Mouse (Mus musculus): ENCODE measurements around the gene Hivep3.

Gene Hivep3

DNA sequence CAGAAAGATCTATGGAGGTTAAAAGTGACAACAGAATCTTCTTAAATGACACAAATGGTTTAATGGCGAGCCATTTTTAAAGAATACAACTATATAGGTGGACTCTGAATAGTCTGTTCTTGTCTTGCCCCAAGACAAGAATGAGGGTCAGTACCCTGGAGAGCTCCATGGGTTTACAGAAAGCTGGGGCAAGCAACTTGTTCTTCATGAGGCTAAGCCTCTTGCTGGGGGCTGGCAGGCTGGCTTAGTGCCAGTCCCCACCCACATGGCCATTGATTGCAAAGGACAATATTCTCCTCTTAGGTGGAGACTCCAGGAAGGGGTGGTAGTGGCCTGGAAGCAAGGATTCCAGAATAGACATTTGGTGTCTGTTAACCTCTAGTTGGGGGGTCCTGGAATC lies 170.2 kb downstream of the Hivep3 start:
- peak; percentile 72 for DNase-seq (ENCODE audit: low read depth, low spot score)

DNA sequence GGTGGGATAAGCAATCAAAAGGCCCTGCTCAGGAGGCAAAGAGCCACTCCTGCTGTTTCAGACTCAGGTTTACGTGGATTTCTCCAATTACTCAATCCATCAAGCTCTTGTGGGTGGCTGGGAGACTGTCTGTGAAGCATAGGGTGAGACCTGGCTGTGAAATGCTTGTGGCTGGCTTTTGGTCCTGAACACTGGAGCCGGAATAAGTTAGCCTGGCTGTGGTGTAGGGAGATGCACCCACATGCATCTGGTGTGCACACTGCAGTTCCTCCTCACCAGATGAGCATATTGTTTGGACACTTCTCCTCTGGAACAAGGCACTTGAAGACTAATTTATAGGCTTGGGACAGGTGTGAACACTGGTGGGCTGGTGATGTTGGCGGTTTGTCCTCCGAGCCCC lies 170.7 kb downstream of the Hivep3 start:
- DNase-seq (ENCODE audit: low read depth, low spot score), result no peak

DNA sequence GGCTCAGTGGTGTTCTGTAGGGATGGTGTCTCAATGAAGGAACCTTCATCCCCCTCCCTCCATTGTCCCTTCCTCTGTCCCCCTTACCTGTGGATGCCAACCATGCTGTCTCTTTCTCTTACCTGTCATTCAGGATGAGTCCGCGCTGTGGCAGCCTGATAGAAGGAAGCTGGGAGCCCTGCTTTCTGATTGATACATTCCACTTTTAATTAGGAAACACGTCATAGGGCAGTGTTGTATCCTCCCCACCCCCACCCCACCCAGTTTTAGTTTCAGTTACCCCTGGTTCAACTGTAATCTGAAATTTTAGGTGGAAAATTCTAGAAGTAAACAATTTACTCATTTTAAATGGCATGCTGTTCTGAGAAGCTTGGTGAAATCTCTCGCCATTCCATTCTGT lies 173.5 kb downstream of the Hivep3 start:
- DNase-seq (ENCODE audit: low read depth, low spot score), result no peak

DNA sequence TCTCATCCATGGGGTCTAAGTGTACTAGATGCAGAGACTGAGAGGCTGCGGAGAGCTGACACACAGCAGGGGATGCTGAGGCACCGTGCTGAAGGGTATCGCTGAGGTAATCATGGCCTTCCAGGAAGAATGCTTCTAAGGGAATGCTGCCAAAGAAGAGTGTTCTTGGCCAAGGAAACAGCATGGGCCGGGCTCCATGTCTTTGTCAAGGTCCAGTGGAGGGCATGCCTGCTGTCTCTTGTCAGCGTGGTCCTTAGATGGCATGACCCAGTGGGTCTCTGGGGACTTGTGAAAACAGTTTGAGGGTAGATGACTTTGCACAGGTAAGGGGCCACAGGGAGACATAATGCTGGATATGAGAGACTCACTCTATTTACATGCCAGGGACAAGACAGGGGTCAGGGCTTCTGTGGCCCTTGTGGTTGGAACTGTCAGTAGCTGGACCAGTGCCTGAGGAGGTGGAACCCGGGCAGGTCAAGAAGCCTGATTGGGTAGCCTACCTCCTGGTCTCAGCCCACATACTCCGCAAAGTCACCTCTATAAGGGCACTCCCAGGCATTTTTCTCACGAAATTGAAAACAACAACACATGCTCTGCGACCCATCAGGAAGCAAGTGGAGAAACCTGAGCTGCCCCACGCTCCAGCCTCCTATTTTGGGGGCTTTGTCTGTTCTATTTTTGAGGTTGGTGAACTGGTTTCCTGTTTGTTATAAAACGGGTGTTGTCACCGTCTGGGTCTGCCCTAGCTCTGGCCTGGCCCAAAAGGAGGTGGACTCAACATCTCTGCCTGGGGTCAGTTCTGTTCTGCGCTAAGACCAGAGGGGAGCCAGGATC lies 177.7 kb downstream of the Hivep3 start:
- DNase-seq (ENCODE audit: low read depth, low spot score), result no peak

DNA sequence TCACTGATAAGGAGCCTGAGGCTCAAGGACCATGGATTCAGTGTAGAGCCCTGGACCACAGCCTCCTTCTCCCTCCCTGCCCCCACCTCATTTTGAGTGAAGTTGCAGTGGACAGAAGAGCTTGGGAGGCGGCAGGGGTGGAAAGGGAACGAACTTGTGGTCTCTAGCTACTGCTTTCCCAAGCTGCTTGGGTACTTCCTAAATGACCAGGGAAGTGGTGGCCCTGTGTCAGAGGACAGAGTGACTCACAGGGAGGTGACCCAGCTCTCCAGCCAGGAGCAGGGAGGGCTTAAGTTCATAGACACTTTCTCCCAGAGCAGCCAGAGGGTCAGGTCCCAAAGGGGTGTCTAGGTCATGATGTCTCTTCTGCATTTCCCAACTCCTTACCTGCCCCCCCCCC lies 178.6 kb downstream of the Hivep3 start:
- no peak for DNase-seq (ENCODE audit: low read depth, low spot score)

DNA sequence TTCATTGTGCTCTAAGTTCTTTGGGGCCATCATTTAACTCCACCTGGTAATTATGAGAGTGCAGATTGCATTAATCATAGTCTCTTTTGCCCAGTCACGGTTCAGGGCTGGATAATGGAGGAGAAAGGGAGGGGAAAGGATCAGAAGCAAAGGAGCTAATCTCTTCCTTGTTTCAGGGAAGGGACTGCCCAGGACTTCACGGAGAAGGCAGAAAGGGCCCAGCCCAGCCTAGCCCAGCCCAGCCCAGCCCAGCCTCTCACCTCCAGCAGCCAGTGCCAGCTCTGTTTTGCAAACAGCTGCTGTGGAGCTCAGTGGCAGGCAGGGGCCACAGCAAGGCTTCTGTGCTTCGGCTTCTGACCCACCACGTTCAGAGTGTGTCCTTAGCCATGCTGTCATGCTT lies 180.6 kb downstream of the Hivep3 start:
- no peak for DNase-seq (ENCODE audit: low read depth, low spot score)

DNA sequence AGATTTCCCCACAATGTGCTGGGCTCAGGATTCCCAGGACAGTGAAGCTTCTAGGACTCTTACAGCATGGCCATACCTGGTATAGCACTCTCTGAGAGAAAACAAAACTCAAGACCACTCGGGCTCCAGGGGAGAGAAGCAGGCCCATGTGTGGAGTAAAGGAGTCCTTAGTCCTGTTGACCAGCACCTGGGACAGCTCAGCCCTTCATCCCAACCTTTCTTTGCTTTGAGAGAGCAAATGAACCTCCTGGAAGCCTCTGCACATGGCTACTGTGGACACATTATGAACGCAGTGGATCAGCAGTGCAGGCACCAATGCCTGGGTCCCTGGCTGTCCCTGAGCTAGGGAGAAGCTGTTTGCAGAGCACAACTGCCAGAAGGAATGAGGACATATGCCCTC lies 181.5 kb downstream of the Hivep3 start:
- no peak for DNase-seq (ENCODE audit: low read depth, low spot score)

DNA sequence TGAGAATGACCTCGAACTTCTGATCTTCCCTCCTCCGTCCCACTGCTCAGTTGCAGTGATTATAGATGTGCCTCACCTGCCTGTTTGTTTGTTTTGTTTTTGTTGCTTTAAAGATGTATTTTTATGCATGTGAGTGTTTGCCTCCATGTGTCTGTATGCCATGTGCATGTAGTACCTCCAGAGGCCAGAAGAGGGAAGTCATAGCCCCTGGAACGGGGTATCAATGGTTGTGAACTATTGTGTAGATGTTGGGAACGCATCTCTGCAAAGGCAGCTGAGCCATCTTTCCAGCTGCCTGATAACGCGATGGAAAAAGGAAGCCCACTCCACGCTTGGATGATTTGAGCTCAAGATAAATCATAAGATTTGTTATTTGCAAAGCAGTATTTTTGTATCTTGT lies 183.9 kb downstream of the Hivep3 start:
- DNase-seq (ENCODE audit: low read depth, low spot score), result peak; percentile 56

DNA sequence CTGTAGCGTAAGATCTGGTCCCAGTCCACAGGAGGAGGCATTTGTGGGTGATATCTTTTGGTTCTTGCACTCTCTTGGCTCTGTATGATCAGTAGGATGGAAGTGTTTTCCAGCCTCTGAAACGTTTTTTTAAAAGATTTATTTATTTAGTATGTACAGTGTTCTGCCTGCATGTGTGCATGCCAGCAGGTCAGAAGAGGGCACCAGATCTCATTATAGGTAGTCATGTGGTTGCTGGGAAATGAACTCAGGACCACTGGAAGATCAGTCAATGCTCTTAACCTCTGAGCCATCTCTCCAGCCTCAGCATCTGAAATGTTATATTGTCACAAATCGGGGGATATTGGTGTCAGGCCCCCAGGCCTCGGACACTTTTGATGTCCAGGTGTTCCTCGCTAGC lies 185.8 kb downstream of the Hivep3 start:
- no peak for DNase-seq (ENCODE audit: low read depth, low spot score)

DNA sequence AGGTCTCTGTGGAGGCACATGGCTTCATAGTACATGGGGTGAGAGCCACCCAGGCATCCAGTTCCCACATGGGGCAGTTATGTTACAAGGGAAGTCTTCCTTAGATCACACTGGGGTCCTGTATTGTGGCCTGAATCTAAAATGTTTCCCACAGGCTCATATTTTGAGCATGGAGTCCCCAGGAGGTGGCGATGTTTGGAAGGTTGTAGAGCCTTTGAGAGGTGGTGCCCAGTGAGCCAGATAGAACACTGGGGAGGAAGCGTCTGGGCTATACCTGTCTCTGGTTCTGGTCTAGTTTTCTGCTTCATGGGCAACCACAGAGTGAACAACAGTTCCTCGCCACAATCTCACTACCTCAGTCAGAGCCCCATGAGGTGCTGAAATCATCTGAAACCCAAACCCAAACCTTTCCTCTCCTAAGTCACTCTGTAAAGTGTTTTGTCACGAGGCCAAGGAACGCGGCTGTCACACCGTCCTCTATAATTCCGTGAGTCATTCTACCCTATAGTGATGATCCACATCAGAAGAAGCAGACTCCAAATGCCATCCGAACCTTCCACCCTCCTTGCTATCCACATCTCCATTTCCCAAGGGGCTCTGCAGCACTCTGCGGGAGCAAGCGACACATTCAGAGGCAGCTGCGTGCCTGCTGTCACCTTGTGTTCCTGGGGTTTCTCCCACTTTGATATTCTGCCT lies 187.6 kb downstream of the Hivep3 start:
- peak; percentile 16 for DNase-seq (ENCODE audit: low read depth, low spot score)

DNA sequence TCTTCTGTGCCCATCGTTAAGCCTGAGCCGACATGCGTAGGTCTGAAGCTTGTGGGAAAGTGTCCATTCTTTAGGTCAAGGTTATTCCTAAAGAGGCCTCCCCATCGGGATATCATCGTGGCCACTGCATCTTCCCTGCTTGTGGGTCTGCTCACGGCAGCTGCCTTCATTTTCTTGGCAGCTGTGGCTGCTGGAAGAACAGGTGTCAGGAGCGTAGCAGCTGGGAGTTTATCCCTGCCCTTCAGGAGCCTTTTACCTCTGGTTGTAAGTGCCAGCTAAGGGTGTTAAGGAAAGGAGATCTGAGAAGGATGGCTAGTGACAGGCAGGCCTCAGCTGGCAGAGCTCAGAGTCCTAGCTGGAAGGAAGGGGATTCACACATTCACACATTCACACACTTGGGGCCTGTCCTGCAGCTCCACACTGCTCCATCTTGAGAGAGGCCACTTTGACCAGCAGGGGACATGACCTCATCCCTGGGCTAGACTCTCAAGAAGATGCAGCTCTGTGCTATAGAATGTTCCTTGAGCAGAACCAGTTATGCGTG lies 188.2 kb downstream of the Hivep3 start:
- DNase-seq (ENCODE audit: low read depth, low spot score), result no peak

DNA sequence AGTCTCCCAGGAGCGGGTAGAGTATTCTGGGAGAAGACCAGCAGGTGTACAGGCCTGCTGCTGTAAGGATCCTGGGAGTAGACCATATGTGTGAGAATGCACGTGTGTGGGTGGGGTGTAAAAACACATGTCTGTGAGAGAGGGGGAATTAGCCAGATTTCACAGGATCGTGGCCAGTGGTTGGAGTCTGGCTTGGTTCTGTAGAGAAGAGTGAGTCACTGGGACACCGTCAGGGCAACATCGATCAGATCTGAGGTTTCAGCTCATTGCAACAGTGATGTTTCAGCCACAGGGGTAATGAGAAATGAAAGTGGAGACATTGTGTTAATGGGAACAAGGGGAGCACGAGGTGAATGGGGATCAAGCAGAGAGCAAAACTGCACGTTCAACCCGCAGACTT lies 189.4 kb downstream of the Hivep3 start:
- DNase-seq (ENCODE audit: low read depth, low spot score), result no peak

DNA sequence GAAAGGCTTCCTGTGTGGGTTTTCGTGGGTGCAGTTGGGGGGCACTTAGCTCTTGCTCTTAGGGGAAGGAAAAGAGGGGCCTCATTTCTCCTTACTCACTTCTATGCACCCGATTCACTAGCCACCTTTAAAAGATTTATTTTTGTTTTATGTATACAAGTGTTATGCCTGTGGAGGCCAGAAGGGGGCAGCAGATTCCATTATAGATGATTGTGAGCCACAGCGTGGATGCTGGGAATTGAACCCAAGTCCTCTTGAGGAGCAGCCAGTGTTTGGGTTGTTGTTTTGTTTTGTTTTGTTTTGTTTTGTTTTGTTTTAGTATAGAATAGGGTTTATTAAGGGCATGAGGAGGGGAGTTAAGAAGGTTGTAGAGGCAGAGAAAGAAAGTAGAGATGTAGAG lies 189.8 kb downstream of the Hivep3 start:
- peak; percentile 30 for DNase-seq (ENCODE audit: low read depth, low spot score)

DNA sequence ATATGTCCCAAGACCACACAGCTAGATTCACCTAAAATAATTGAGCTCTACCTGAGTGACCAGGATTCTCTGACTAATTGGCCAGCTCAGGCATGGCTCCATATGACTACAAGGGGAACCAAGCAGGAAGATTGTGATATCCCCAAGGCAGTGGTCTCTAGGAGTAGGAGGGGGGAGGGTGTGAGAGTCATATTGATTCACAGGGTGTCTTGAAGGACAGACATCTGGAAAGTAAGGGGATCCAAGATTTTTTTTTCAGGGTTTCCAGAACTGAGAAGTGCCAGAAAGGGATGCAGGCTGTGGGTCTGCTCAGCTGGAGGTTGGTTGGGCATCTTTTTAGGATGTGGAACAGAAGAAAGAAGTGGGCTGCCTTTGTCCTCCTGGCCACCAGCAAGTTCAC lies 191.5 kb downstream of the Hivep3 start:
- DNase-seq (ENCODE audit: low read depth, low spot score), result no peak

DNA sequence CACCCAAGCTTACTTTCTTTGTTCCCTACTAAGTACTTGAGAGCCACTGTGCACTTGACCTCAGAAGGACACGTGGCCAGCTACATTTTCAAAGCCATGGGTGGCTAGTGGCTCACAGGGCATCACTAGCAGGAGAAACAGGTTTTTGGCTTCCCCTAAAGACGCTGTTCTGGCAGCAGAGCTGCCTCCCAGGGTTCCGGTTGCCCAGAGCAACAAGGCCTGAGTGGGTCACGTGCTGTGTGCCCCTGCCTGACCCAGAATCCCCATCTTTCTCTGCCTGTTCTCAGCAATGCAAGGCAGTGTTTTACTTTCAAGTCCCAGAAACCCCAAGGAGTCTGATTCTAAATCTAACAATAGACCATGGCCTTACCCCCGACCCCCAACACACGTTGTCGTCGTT lies 198.3 kb downstream of the Hivep3 start:
- DNase-seq (ENCODE audit: low read depth, low spot score), result no peak

DNA sequence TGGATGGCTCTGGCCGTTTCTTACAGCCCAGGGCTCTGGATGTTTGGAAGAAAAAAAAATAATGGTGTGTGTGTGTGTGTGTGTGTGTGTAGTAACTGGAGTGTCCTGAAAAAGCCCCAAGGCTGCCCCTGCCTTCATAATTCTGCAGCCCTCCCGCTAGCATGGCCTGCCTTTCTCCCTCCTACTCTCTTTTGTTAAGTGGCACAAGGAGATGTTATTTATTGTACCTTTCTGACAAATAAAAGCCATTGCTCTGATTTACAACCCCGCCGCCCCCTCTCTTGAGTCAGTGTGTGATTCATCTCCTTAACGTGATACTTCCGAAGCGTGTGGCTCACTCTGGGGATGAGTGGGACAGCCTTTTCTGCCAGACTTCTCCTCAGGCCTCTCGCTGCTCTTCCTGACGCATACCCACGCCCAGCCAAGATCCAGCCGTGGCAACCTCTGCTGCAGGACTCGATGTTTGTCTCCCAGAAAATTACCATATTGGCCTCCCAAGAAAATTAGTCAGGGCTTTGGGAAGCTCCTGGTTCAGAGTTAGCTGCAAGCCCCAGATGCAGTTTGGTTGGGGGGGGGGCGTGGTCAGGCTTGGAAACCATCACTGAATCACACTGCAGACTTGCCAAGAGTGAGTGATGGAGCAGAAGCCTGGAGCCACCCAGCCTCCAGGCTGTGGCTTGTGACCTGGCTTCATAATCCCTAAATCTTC lies 199.1 kb downstream of the Hivep3 start:
- no peak for DNase-seq (ENCODE audit: low read depth, low spot score)

DNA sequence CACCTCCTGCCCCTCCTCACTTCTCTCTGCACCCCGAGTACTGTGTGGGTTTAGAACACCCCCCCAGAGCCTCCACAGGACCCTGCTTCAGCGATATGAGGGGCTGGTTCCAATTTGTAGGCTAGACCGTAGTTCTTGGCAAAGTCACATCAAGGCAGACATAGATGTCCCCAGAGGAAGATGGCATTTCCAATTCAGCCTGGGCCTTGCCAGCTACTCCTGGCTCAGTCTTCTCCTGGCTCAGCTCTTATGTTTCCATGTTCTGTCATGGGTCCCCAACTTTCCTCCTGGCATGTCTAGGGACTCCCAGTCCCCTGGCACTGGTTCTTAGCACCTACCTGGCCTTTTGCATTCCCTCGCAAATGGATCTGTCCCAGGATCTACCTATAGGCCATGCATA lies 201.3 kb downstream of the Hivep3 start:
- no peak for DNase-seq (ENCODE audit: low read depth, low spot score)

DNA sequence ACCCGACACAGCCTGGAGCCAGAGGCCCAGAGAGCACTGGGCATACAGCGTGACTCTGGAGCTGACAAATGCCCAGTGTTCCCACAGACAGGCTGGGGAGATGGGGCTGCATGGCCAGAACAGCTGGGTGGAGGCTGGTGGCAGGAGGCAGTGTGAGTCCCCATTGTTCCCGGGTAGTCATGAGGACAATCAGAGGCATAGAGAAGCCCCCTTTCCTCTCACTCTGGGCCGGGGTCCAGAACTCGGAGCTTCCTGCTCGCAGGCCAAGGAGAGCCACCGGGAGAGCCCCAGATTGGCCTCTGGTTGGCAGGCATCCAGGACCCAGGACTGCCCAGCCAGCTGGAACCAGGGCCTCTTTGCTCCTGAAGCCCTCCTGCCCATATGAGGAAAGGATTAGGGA lies 204.3 kb downstream of the Hivep3 start:
- DNase-seq (ENCODE audit: low read depth, low spot score), result no peak

DNA sequence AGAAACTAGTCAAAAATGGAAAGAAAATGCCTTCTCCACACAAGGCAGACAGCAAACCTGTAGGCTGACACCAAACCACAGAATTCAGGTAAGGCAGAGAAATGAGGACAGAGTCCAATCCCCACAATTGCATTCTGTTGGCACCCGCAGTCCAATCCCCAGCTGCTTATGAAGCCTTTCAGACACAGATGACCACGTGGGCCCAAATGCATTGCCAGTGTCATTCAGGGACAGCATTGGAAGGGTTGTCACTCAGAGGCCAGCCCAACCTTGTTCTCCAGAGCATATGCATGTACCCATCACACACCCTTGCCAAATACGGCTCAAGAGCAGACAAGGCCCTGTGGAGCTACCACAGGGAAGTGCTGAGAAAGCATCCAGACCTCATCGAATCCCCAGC lies 204.9 kb downstream of the Hivep3 start:
- DNase-seq (ENCODE audit: low read depth, low spot score), result no peak

DNA sequence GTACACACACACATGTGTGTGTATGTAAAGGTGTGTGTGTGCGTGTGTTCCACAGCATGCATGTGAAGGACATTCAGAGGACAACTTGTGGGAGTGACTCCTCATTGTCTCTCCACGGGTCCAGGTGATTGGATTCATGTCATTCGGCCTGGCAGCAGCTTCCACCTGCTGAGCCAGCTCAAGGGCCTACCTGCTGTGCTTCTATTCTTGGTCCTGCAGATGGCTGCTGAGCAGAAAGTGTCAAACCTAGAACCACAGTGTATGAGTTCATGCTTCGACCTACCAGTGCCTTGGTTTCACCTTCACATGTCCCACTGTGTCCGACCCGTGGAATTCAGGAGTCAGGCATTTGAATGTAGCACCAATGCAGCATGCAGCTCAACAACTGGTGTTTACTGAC lies 206.2 kb downstream of the Hivep3 start:
- no peak for DNase-seq (ENCODE audit: low read depth, low spot score)

DNA sequence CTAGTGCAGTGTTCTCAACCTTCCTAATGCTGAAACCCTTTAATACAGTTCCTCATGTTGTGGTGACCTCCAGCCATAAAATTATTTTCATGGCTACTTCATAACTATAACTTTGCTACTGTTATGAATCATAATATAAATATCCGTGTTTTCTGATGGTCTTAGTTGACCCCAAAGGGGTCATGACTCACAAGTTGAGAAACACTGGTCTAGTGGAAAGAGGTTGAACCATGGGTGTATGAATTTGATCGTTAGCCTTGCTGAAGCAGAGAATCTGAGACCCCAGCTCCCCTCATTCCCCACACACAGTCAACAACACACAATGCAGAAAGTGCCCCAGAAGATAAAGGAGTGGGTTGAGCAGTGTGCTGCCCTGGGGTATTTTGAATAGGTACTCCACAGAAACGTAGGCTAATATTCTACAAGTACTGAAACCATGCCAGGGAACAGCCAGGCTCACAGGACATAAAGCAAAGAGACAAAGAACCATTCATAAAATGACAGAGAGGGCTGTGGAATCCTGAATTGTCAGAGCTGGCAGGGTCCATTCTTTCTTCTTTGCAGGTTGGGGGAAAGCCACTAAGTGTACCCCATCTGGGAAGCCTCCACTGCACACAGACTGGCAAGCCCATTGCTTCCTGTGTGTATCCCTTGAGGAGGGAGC lies 212.8 kb downstream of the Hivep3 start:
- DNase-seq (ENCODE audit: low read depth, low spot score), result no peak

Data from ZHBTc4 (cell line).